Mouse (Mus musculus) frontal cortex, postnatal 10 days (tissue): Measurements from ENCODE around the gene Ern2.

Experiments used
- DNase-seq, 2 experiments: peaks; one replicate each; pipeline ENCODE4 v3.0.0; 2022; ENCODE audit warnings: low spot score in 2 of 2, mixed read lengths in 1 of 2

Gene Ern2

DNA sequence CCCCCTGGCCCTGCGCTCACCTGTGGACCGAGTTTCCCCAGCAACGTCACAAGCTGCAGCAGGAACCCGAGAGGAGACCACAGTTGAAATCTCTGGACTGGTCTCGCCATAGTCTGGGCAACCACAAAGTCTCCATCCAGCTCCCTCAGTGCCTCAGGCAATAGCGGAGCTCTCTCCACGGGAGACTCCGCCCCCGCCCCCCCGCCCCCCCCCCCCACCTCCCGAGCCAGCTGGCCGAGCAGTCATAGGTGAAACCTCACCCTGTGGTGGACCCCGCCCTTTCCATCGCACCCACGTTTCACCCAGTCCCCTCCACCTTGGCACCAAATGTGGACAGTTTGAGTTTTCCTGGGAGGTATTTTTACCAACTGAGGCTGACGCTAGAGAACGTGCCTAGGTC, at the start of gene Ern2:
TSS of gene Ern2 (minus strand) at position 165 of the 400 bp plus-strand sequence.
- no peak for DNase-seq

DNA sequence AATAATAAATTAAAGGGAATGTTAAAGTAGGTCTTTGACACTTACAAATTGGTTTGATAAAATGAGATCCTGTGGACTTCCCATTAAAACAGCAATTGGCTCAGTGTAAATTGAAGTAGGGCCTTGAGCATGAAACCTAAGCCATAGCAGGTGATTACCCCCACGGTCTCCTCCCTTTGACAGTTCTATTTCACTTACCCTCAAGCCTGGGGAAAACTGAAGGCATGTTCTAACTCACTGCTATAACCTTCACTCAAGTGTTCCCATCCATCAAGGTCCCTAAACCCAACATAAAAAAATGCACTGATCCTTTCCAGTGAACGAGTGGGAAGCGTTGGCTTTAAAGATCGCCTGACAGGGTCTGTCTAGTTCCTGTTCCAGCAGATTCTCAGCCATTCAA, 44.9 kb upstream of the Ern2 start:
- no peak for DNase-seq

DNA sequence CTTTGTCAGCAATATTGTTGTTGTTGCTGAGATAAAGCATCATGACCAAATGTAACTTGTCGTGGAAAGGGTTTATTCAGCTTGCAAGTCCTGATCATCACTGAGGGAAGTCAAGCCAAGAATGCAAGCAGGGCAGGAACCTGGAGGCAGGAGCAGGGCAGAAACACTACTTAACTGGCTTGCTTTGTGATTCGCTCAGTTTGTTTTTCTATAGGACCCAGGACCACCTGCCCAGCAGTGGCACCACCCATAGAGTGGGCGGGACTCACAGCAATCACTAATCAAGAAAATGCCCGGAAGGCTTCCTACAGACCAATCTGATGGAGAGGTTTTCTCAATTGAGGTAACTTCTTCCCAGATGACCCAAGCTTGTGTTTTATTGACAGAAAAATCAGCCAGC, 43.9 kb upstream of the Ern2 start:
- no peak for DNase-seq

DNA sequence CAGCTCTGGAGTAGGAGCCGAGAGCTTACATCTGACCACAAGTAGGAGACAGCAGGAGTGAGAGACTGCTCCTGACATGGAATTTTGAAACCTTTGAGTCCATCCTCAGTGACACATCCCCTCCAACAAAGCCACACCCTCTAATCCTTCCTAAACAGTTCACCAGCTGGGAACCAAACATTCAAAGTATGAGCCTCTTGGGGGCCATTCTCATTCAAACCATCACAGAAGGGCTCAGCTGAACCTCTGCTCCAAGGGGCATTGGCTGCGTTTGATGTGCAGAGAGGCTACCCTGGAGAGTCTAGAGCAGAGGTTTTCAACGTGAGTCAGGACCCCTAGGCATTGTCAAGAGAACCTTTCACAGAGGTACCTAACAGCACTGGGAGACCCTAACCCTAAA, 43.3 kb upstream of the Ern2 start:
- DNase-seq: no peak

DNA sequence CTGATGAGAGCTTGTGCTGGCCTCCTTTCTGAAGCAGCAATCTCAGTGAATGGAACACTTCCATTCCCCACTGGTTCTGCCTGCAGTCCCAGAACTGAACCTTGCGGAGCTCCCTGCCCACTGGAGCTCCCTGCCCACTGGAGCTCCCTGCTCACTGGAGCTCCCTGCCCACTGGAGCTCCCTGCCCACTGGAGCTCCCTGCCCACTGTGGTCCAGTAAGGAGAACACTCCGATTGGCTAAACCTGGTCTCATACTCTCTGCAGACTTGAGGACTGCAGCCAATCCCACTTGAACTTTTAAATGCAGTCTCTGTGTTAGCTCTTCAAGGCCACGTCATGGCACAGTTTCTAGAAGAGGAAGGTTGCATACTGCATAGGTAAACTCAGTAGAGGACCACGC, 40.7 kb upstream of the Ern2 start:
- DNase-seq: no peak

DNA sequence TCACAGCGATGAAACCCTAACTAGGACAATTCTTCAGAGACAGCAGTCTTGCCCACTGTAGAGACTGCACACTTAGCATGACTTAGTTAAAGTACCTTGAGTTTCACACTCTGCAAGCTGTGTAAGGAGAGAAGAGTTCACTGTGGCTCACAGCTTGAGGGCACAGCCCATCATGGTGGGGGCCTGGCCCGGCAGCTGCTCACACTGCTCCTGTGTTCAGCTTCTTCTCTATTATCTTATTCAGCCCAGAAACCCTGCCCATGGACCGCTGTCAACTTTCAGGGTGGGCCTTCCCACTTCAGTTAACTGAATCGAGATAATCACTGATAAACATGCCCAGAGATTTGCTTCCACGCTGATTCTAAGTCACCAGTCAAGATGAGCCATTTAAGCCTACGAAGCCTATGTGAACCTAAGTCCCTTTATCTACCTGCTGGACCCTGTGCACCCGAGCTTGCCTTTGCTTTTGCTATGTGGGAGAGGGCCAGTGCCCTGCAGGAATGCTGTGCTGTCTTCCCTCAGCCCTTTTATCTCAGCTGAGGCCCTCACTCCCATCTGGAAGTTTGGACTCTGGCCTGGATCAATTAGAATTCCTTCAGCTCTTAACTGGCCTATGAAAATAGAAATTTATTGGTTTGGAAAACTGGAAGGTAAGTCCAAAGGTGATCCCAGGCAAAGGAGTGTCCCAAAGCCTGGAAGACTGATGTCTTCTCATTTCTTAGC, 40.2 kb upstream of the Ern2 start:
- no peak for DNase-seq

DNA sequence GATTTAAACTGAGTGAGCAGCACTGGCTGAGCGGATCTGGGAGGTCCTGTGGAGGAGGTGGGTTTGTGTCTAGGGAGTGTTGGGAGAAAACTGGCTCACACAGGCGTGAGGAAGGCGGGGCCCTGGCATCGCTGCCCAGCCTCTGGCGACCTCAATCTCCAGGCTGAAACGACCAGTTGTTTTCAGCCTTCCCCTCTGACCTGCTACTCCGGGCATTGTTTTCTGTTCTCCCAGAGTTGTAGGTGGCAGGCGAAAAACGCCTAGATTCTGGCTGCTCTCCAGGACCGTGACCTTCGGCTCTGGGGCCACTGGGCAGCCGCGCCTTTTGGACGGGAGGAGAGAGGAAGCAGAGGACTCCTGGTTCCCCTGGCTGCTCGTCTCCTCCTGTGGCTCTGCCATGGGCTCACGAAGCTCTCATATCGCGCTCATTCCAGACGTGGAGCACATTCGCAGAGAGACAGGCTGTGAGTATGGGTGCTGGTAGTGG, 33.4 kb upstream of the Ern2 start, which contains the start of gene Chp2:
TSS of gene Chp2 (plus strand) at position 182 of the 487 bp plus-strand sequence.
- no peak for DNase-seq

DNA sequence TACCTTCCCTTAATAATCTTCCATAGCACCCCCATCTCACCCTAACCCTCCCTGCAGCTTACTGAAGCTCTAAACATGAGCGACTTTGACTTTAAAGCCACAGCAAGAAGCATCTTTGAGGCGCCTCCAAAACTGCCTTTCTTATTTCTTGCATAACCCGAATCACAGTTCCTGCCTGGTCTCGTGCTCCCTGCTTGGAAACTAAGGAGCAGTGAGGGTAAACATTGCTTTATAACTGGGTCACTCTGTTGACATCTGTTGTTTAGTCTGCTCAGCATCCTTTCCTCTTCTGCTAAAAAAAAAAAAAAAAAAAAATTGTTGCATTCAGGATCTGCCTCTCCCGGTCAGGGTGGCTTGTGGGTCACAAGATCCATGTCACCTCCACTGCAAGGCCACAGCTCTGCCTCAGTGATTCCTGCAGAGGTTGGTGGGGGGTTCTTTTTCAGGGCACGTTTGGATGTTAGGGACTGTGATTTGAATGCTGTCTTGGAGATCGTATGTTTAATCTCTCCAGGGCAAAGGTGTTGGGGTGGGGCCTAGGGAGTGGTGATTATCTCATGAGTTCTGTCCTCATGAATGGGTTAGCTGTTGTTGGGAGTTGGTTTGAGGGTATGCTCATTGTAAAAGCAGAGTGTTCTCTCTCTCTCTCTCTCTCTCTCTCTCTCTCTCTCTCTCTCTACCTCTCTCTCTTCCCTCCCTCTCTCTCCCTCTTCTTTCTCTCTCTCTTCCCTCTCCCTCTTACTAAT, 22.4 kb upstream of the Ern2 start:
- no peak for DNase-seq

DNA sequence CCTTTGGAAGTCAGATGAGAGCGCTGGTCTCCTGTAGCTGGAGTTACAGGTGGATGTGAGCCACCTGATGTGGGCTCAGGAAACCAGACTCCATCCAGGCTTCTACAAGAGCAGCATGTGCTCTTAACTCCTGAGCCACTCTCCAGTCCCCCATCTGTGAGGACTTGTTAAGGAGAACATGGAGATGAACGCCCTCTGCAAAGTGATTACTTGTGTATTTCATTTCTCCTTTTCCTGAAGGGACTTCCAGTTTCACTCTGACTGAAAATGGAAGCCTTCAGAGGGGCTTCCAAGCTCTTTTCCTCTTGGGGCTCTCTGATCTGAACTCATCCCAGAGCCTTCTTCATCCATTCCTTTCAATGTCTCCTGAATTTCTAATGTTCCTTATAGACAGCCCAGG, 20.1 kb upstream of the Ern2 start:
- DNase-seq: no peak

DNA sequence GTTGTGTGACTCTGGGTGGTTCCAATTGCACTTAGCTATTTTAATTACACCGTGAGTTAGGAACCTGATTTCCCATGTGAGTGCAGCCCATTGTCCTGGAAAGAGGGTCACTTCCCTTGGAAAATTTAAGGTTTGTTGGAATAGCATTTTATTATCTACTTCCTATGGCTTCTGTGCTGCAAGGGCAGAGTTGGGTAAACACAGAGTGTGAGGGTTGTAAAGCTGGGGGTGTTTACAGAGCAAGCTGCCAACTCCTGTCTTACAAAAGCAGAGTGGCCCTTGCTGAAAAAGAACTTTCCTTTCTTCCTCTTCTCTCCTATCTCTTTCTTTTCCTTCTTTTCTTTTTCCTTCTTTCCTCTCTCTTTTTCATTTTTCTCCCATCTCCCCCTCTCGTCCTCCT, 17.9 kb upstream of the Ern2 start:
- DNase-seq: no peak

DNA sequence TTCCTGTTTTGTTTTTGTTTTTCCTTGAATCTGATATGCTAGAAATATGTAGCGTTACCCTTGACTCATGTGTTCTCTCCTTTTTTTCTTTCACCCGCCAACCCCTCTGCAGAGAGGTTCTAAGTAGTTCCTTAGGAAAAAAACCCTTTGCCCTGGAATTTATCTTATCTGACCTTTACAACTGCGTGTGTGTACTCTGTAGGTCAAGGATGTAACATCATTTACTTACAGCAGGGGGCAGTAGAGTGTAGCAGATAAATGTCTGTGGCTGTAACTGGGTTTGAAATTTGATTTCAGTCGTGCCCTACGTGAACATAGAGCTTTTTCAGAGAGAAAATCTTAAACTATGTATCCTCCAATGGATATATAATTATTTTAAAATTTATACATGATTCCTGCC, 13.3 kb upstream of the Ern2 start:
- DNase-seq: no peak

DNA sequence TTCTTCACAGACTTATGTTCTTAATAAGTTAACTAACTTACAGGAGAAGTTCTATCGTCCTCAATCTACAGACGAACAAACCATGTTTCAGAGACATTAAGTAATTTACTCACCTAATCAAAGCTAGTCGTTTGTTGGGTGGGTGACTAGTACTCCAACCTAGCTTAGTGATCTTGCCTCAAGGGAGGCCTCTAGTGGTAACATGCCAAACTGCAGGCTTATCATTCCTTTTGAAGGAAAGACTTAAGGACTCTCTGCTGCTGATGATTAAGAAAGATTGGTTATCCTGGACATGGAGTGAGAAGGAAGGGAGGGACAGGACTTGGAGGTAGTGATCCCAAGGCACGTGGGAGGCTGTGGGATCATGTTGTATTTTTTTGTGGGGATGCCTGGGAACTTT, 11.3 kb upstream of the Ern2 start:
- peak in 1 of 2 experiments; percentile 30 for DNase-seq

DNA sequence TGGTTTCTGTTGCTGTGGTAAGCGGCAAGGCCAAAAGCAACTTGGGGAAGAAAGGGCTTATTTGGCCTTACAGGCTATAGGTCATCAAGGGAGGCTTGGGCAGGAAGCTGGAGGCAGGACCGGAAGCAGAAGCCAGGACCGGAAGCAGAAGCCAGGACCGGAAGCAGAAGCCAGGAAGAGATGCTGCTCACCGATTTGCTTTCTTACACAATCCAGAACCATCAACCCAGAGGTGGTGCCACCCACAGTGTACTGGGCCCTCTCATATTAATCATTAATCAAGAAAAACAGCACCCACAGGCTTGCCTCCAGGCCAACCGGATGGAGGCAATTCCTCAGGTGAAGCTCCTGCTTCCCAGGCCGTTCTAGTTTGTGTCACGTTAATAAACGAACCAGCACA, 10.8 kb upstream of the Ern2 start:
- DNase-seq: no peak

DNA sequence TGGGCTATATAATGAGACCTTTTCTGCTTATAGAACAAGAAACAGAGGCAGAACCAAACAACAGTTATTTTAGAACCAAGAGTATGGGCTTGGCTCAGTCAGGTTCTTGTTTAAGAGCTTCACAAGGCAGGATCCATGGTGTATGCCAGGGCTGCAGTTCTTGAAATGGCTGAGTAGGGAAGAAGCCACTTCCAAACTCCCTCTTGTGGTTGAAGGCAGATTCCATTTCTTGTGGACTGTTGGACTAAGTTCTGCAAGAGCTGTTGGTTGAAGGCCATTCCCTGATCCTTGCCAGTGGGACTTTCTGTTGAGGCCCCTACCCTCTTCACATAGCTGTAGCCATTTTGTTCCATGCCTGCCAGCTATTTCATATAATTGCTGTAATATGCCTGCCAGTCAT, 7.9 kb upstream of the Ern2 start:
- no peak for DNase-seq

DNA sequence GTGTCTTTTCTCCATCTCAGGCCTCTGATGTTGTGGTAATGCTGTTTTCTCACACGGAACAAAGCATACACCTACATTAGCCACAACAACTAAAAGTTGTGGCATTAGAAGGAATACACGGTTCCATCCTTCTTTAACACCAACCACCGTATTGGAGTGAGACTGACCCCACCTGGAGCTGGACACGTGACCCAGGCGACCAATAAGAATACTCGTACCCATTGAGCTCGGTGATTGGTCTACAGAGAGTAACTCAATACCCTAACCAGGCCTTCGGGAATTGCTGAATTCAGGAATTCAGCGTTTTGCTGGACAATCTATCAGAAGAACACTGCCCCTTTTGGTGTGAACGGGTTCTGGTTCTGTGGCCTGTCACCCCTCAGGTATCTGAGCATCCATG, 5.1 kb upstream of the Ern2 start:
- no peak for DNase-seq

DNA sequence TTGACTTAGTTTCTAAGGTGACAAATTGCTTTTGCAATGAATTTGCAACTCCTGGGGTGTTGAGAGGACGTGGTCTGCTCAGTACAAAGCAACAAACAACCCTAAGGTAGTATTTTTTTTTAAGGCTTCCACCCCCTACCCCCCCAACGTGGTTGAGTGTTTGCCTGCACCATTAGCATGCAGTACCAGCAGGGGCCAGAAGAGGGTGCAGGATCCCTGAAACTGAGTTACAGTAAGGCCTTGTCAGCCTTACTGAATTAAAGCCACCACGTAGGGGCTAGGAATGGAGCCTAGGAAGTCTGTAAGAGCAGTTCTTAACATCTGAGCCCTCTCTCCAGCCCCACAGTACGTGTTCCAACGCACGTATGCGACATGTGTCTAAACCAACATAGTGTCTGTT, 3.5 kb upstream of the Ern2 start:
- DNase-seq: no peak

DNA sequence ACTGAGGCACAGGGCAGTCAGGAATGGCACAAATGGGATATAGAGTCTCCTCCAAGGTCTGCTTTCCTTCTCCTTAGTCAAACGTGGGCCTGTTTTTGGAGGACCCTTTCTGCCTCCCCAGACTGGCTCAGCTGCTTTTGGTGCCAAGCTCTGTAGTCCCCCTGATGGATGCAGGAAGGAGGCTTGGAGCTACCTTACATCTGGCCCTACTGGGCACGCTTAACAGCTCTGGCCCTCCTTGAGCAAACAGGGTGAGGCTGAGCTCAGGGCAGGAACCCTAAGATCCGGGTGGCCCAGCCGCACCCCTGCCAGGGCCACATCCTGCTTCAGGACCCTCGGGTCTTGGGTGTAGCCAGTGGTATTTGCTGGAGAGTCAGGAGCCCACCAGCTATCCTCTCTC, 1.4 kb downstream of the Ern2 start:
- DNase-seq: no peak

DNA sequence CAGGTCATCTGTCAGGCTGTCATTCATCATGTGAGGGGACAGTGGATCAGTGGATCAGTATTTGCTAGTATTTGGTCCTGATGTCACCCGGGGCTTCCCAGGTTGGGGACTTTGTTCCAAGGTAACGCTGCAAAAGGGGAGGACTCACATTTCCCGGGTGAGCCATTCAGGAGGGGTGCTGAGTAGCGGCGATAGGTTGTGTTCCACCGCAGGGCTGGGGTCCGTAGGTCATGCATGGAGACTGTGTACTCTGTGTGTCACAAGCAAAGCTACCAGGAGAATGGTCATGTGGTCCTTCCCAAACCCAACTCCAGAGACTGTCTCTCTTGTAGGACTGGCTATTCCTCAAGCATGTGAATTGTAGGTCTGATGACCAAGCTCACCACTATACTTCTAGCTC, 5.3 kb downstream of the Ern2 start:
- DNase-seq: no peak

DNA sequence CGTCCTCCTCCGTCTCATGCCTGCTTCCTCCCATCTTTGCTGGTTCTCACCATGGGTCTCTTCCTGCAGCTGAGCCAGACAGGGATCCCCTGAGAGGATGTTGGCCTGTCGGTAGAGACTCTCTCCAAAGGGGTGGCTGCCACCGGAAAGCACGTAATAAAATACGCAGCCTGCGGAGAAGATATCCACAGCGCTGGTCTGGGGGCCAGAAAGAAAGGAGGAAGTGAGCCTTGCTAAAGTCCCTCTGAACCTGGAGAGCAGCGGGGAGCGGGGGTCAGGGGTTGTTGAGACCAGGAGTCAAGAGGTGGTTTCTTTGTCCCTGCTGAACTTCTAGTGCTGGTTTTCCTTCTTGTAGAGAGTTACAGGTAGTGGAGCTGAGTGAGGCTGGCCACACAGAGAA, 14.4 kb downstream of the Ern2 start:
- DNase-seq: no peak

DNA sequence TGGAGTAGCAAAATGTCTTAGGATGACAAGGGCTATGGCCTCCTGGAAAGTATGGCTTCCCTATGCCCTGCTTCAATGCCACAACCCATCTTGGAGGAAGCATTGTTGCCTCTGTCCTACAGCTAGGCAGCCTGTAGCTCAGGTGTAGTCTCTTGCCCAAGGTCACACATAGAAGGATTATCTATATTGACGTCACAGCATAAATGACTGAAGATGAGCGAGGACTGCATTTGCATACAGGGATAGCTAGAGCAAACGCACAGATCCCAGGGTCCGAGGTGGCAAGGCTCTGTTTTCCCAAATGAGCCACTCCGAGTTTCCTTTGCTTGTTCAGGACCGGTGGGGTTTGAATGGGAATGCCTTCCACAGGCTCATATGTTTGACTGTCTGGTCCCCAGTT, 15.3 kb downstream of the Ern2 start:
- no peak for DNase-seq

DNA sequence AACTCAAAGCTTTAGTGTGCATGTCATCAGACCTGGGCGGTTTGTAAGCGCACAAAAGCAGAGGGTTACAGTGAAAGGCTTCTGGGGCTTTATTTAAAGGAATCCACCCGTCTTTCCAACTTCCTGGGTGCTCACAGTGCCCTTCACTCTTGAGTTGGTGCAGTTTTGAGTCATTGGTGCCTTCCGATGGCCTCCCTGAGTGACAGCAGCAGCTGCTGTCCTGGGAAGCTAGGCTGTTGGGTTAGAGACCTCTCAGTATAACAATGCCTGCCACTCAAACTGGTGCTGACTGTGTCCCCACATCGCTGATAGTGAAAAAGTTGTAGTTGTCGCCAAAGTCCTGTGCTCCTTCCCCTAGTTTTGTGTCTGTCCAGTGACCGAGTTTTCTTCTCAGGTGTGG, 18.8 kb downstream of the Ern2 start:
- no peak for DNase-seq

DNA sequence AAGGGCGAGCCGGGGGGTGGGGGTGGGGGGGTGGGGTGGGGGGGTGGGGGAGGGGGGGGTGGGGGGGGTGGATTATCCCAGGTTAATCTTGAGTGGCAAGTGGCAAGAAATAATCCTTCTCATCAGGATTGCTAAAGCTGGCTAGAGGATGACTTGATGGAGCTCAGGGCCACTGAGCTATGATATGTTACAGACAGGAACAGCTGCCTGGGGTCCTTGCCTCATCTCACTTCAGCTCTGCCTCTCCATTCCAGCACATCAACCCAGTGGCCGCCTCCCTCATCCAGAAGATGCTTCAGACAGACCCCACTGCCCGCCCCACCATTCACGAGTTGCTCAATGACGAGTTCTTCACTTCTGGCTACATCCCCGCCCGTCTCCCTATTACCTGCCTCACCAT, 22.2 kb downstream of the Ern2 start:
- DNase-seq: no peak

DNA sequence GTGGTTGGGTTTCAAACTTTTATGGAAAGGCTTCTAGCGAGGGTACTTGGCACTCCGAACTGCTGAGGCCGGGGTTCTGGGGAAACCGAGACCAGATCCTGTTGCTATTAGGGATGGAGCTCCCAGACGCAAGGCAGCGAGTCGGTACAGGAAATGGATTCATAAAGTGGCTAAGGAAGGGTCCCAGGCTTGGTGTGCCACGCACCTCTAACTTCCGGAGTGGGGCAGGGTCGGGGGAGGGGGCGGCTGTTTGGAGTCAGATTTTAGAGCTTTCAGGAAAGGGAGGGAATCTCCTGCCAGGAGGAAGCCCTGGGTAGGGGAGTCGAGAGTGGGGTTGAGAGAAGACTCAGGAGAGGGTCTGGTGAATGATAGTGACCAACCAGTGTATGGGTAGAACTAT, 26.0 kb downstream of the Ern2 start:
- DNase-seq: no peak
